Mouse (Mus musculus) B cell, adult 2 months (primary cell): ENCODE results near the gene Prelp.
"Not testable (repeated sequence)": the region's sequence is repeated elsewhere in the genome, so short reads cannot be mapped to it uniquely, and the experiment has no call there.

Experiments
- DNase-seq, 2 experiments: peaks; one replicate each; pipeline ENCODE4 v3.0.0; 2022

Prelp gene

DNA sequence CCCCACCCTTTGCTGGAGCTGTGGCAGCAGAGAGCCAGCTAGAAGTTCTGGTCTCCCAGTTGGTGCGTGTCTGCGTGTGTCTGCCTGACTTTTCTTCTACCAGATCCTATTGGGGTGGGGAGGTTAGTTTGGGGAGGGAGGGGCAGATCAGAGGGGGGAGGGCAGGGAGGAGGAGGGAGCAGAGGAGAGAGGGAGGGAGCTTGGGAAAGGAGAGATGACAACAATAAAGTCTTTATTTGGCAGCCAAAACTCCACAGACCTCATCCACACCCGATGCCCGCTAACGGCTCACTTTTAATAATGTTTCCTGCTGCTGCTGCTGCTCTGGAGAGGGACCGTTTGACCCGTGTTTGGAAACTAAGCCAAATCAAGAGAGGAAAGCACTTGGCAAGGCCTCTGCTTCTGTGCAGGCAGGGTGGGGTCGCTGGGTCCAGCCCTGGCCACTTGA, at the start of gene Prelp:
Prelp (minus strand) TSS at position 111 of the 448 bp plus-strand sequence.
- DNase-seq, result no peak

- no peak for DNase-seq
Measured at GRCm38 (mm10) chr1:133969427-133969826, 48.2 kb upstream of the Prelp start.

- no peak for DNase-seq
Measured at GRCm38 (mm10) chr1:133968788-133969325, 47.6 kb upstream of the Prelp start.

GRCm38 (mm10) chr1:133967481-133968017, 46.3 kb upstream of the Prelp start:
- no peak for DNase-seq

DNA sequence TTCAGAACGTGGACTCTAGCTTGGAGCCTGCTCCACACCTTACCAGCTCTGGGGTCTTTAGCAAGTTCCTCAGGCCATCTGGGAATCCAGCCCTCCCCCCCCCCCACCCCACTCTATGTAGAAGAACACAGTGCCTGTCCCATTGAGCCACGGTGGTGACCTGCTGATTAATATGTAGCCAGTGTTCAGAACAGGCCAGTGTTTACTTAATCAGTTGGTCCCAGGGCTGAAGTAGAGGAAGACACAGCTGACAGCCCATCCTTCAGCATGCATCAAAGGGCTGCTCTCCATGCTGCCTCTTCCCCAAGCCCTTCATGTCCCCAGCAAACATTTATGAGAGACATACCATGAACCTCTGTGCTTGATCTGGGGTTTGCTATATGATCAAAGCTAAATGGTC, 44.8 kb upstream of the Prelp start:
- no peak for DNase-seq

GRCm38 (mm10) chr1:133965298-133965697, 44.1 kb upstream of the Prelp start:
- no peak for DNase-seq

DNA sequence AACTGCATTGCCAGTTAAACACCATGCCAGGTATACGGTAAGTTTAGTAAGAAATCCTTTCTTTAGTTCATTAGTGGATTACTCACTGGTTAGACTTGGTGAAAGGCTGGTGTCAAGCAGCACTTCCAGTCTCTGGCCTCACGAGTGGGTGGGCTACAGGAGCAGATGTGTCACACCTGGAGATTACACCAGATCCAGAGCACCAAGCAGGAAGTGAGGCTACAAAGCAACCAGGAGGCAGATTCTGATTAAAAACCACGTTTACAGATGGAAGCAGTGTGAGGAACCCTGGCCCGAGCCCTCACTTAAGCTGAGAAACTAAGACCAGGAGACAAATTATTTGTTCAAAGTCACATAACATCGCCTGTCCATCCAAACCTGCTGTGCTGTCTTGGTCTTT, 43.5 kb upstream of the Prelp start:
- DNase-seq, result no peak

DNA sequence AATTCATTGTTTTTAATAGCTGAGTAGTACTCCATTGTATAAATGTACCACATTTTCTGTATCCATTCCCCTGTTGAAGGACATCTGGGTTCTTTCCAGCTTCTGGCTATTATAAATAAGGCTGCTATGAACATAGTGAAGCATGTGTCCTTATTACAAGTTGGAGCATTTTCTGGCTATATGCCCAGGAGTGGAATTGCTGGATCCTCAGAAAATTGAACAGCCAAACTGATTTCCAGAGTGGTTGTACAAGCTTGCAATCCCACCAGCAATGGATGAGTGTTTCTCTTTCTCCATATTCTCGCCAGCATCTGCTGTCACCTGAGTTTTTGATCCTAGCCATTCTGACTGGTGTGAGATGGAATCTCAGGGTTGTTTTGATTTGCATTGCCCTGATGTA, 42.4 kb upstream of the Prelp start:
- not testable (repeated sequence) for DNase-seq

GRCm38 (mm10) chr1:133963128-133963527, 41.9 kb upstream of the Prelp start:
- DNase-seq, result not testable (repeated sequence)

GRCm38 (mm10) chr1:133961281-133962134, 40.3 kb upstream of the Prelp start:
- DNase-seq, result no peak

DNA sequence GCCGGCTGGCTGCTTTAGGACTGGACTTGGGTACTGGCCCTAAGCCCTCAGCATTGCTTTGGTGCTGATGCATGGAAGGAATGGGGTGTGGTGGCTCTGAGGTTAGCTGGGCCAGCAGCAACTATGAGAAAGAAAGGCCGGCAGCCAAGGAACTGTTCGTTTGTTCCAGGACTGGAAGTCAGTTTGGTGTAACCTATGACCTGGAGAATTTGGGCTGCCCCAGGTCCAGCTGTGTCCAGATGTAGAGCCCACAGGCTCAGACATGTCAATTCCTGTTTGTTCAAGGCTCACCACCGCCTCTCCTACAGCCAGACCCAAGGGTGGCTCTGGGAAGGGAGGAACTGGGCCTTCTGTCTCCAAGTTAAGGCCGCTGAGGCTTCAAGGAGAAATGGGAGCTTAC, 38.3 kb upstream of the Prelp start:
- no peak for DNase-seq

GRCm38 (mm10) chr1:133954009-133954408, 32.8 kb upstream of the Prelp start:
- no peak for DNase-seq

GRCm38 (mm10) chr1:133953261-133953742, 32.1 kb upstream of the Prelp start:
- no peak for DNase-seq

GRCm38 (mm10) chr1:133951598-133951997, 30.4 kb upstream of the Prelp start:
- DNase-seq, result no peak

- DNase-seq, result no peak
Measured at GRCm38 (mm10) chr1:133950061-133950782, 29.0 kb upstream of the Prelp start.

DNA sequence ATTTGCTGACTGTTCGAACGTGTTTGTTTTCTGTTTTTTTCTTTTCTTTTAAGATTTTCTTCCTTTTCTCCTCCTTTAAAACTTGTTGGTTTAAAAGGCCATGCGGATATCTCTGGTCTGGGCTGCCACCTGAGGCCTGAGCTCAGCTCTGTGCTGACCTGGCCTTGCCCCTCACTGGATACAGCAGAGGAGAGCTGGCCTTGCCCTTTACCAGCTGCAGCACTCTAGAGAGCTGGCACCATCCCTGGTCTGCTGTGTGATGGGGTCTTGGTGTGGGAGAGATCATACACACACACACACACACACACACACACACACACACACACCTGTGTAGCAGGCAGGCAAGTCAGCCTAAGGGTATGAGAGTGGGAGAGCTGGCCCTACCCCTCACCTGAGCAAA, 23.9 kb upstream of the Prelp start:
- no peak for DNase-seq

GRCm38 (mm10) chr1:133941904-133942303, 20.7 kb upstream of the Prelp start:
- DNase-seq, result no peak

- DNase-seq, result no peak
Measured at GRCm38 (mm10) chr1:133941158-133941860, 20.1 kb upstream of the Prelp start.

DNA sequence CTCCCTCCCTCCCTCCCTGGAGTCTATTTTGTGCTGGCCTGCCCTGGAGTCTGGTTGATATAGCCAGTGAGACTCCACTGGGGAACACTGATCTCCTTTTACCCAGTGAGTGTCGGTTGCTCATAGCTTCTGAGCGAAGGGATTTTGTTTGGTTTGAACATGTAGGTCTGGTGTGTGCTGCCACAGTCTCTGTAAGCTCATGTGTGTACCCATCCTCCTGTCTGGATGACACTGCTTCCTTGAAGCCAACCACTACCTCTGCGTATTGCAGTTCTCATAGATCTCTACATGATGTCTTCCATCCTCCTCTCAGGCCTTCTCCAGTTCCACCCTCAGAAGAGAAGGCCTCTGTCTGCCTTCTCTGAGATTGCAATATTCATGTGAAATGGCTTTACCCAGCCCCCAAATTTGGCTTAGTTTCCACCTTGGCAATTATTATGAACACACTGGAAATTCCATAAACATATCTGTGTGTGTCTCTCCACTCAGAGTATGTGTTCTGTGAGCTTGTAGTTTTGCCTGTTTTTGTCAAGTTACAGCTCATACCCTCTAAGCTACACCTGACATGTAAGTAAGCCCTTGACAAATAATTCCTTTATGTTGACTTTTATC, 19.4 kb upstream of the Prelp start:
- no peak for DNase-seq

DNA sequence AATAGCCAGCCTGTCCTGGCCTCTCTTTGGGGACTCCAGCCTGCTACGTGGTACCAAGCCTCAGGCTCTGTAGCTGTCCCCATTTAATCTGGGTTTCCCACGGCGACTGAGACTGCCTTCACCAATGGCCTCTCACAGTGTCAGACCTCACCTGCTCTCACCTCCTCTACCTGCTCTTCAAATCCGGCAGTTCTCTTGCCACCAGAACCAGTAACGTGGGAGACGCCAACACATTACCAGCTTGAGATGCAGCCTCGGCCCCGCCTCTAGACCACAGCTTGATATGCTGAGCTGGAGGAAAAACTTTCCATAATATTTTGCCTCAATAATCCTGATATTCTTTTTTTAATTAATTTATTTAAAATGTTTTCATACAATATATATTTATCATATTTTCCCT, 18.5 kb upstream of the Prelp start:
- DNase-seq, result no peak

GRCm38 (mm10) chr1:133936169-133936568, 15.0 kb upstream of the Prelp start:
- no peak for DNase-seq

- DNase-seq, result no peak
Measured at GRCm38 (mm10) chr1:133934354-133934963, 13.2 kb upstream of the Prelp start.
